Mouse (Mus musculus): Measurements from ENCODE around the gene Gm14444. TPM values are rescaled to one million over a fixed set of nuclear protein-coding genes. Genes with fewer than 3 reads are reported as not detected.
"Not testable (repeated sequence)": the region's sequence is repeated elsewhere in the genome, so short reads cannot be mapped to it uniquely, and the experiment has no call there.

Gm14444 gene
- polyA plus RNA-seq (2015; fragmentation: Nextera tagmentation; extraction: Ambion mirVana) = 0.15 TPM in 1 of 2 replicates, not detected in the other

DNA sequence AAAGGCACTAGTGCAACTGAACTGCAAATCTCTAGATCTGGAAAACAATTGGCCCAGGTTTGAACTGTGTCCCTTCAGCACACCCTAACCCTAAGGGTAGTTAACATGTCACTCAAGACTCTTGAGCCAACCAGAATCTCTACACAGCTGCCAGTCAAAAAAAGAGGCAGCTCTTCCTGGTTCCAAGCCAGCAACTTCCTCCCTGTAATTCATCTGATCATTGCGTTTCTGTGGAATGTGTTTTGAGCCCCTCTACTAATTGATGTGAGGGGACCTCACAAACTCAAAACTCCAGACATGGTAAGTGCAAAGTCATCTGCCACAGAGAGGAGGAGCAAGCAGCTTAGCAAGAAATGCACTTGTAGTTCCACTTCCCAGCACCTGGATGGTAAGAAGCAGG lies at the start of gene Gm14444:
Gene Gm14444 (plus strand): TSS at position 220 of the 400 bp plus-strand sequence.
- ATAC-seq (replicated peaks; ENCODE audit: low FRiP score, low read depth); H3K4me3 ChIP-seq (replicated peaks; ENCODE audit: low read depth, low read length): not testable (repeated sequence)

DNA sequence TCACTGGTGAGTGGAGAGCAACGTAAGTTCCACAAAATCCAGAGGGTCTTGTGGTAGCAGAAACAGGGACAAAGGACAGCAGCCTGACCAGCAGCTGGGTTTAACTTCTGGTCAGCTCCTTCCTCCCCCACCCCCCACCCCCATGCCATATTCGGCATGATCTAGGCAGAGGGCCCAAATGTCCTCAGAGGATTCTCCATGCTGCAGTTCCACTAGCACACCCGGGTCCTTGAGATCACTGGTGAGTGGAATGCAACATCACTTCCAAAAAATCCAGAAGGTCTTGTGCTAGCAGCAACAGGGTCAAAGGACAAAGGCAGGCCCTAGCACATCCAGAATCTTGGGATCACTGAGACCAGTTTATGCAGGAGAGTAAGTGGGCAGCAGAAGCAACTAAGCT lies 44.6 kb upstream of the Gm14444 start:
- H3K9me3 ChIP-seq (replicated peaks; ENCODE audit: low read length); DNase-seq (ENCODE audit: low spot score); ATAC-seq (replicated peaks; ENCODE audit: low FRiP score, low read depth); H3K4me2 ChIP-seq (ENCODE audit: low read length); H3K9ac ChIP-seq (ENCODE audit: low read depth, low read length); H3K27ac ChIP-seq; H3K4me3 ChIP-seq (replicated peaks; ENCODE audit: low read depth, low read length); H3K27me3 ChIP-seq (ENCODE audit: insufficient read depth, low read length); H3K4me1 ChIP-seq (replicated peaks; ENCODE audit: insufficient read depth, low read length); H3K36me3 ChIP-seq (ENCODE audit: insufficient read depth, low read length): not testable (repeated sequence)
- WGBS = 62% methylated on average over 3 of the region's 3 CpGs

More for the DNA sequence above, at the start of gene Gm14444:
- not testable (repeated sequence) for H3K9me3 ChIP-seq (replicated peaks; ENCODE audit: low read length); H3K4me1 ChIP-seq (replicated peaks; ENCODE audit: insufficient read depth, low read length); H3K4me2 ChIP-seq (ENCODE audit: low read length); H3K9ac ChIP-seq (ENCODE audit: low read depth, low read length); H3K27me3 ChIP-seq (ENCODE audit: insufficient read depth, low read length); H3K36me3 ChIP-seq (ENCODE audit: insufficient read depth, low read length); H3K27ac ChIP-seq; DNase-seq (ENCODE audit: low spot score)
- WGBS = 39% methylated on average over 1 of the region's 1 CpGs

DNA sequence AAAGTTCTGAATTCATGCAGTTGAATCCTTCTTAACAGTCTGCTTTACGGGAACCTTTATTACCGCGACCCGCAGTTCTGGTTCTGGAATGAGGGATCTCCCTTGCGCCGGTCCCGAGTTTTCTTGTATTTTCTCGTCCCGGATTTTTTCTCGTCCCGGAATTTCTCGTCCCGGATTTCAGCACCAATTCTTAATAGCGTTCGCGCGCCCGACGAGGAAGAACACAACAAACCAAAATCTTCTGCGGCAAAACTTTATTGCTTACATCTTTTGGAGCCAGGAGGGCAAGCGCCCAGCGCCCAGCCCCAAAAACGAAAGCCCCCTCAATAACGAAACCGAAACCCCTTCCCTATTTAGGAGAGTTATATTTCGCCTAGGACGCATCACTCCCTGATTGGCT lies 34.2 kb downstream of the Gm14444 start:
- not testable (repeated sequence) for ATAC-seq (replicated peaks; ENCODE audit: low FRiP score, low read depth); H3K9me3 ChIP-seq (replicated peaks; ENCODE audit: low read length); H3K4me1 ChIP-seq (replicated peaks; ENCODE audit: insufficient read depth, low read length); H3K27me3 ChIP-seq (ENCODE audit: insufficient read depth, low read length); H3K9ac ChIP-seq (ENCODE audit: low read depth, low read length); H3K27ac ChIP-seq; H3K36me3 ChIP-seq (ENCODE audit: insufficient read depth, low read length); DNase-seq (ENCODE audit: low spot score); H3K4me2 ChIP-seq (ENCODE audit: low read length); H3K4me3 ChIP-seq (replicated peaks; ENCODE audit: low read depth, low read length)
- WGBS = 96% methylated on average over 23 of the region's 27 CpGs

DNA sequence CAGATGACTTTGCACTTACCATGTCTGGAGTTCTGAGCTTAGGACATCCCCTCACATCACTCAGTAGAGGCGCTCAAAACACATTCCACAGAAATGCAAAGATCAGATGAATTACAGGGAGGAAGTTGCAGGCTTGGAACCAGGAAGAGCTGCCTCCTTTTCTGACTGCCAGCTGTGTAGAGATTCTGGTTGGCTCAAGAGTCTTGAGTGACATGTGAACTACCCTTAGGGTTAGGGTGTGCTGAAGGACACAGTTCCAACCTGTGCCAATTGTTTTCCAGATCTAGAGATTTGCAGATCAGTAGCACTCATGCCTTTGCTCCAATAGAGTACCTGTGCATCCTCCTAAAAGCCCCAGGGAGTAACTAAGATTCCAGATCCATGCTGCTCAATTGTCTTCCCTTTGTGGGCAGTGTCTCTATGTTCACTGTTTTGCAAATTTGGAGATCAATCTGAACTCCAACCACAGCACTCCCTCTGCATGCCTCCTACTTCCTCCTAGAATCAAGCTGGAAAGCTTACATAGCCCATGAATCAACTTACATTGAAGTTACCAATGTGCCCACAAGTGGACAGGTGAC lies 57.7 kb downstream of the Gm14444 start, which contains the start of gene Gm14393:
Gene Gm14393 (minus strand): TSS at position 101 of the 581 bp plus-strand sequence.
- H3K4me1 ChIP-seq (replicated peaks; ENCODE audit: insufficient read depth, low read length); ATAC-seq (replicated peaks; ENCODE audit: low FRiP score, low read depth); H3K9me3 ChIP-seq (replicated peaks; ENCODE audit: low read length); H3K9ac ChIP-seq (ENCODE audit: low read depth, low read length); H3K4me3 ChIP-seq (replicated peaks; ENCODE audit: low read depth, low read length); H3K27me3 ChIP-seq (ENCODE audit: insufficient read depth, low read length); H3K27ac ChIP-seq; H3K4me2 ChIP-seq (ENCODE audit: low read length); H3K36me3 ChIP-seq (ENCODE audit: insufficient read depth, low read length); DNase-seq (ENCODE audit: low spot score): not testable (repeated sequence)
- WGBS = 68% methylated on average over 1 of the region's 1 CpGs

Other genes with a start within 250 kb of the Gm14444 start
- gene Edn3, start 249.6 kb upstream of the Gm14444 start, polyA plus RNA-seq (2015; fragmentation: Nextera tagmentation; extraction: Ambion mirVana) = 10.0 and 10.7 TPM in 2 replicates
- gene Gm14393, start 57.5 kb downstream of the Gm14444 start, polyA plus RNA-seq (2015; fragmentation: Nextera tagmentation; extraction: Ambion mirVana) = 1.3 TPM in 2 replicates
- 4.2 and 4.6 TPM in 2 replicates for gene Gm14399, start 131.8 kb downstream of the Gm14444 start, polyA plus RNA-seq (2015; fragmentation: Nextera tagmentation; extraction: Ambion mirVana)
- 0.45 and 0.51 TPM in 2 replicates for gene Gm14443, start 165.6 kb downstream of the Gm14444 start, polyA plus RNA-seq (2015; fragmentation: Nextera tagmentation; extraction: Ambion mirVana)
- gene Gm14391, start 196.7 kb downstream of the Gm14444 start, polyA plus RNA-seq (2015; fragmentation: Nextera tagmentation; extraction: Ambion mirVana) = 3.0 and 4.0 TPM in 2 replicates

Data from kidney, postnatal 0 days (tissue).